Mouse (Mus musculus) liver, embryonic 14.5 days (tissue): ENCODE results near the gene Muc1. TPM values are rescaled to one million over a fixed set of nuclear protein-coding genes. Genes with fewer than 3 reads are reported as not detected.
A peak's percentile ranks its signal among the peaks of the same experiment; 100 is the strongest.

ENCODE experiments used
- ATAC-seq: fragments of 200-750 bp; cut with Nextera tagmentation; 2 replicates; pipeline ENCODE4 v1.8.0; 2017; ENCODE audit warnings: moderate number of reproducible peaks, mild to moderate bottlenecking, moderate library complexity; ENCODE audit not compliant: insufficient read depth
- DNase-seq, 3 experiments: peaks; one replicate each; pipeline ENCODE4 v3.0.0-alpha.2; 2012 to 2013; ENCODE audit warnings: low read depth in 3 of 3, low spot score in 3 of 3
- H3K27ac ChIP-seq: fragments of 300-500 bp; sonication (generic); 2 replicates; pipeline ENCODE4 v1.5.1; 2014; ENCODE audit warnings: moderate library complexity, mild to moderate bottlenecking, control low read depth, inconsistent platforms
- H3K27me3 ChIP-seq: fragments of 300-500 bp; sonication (generic); 2 replicates; pipeline ENCODE4 v1.6.1; 2014; ENCODE audit warnings: mild to moderate bottlenecking, low read length, moderate library complexity; ENCODE audit not compliant: control insufficient read depth, insufficient read depth
- H3K36me3 ChIP-seq: fragments of 300-500 bp; sonication (generic); replicated peaks from 2 replicates; pipeline ENCODE4 v1.6.1; 2014; ENCODE audit warnings: low read depth; ENCODE audit not compliant: control insufficient read depth, insufficient read depth
- H3K4me1 ChIP-seq, 2 experiments: fragments of 200-500 bp in 1 of 2; fragments of 300-500 bp in 1 of 2; sonication (generic) in 1 of 2; replicated peaks; 2 replicates each; pipeline ENCODE4 v1.6.1; 2012 to 2014; ENCODE audit warnings: antibody characterized with exemption in 1 of 2, inconsistent platforms in 1 of 2, low read length in 1 of 2; ENCODE audit not compliant: control insufficient read depth in 2 of 2, insufficient read depth in 2 of 2
- H3K4me2 ChIP-seq: fragments of 300-500 bp; sonication (generic); 2 replicates; pipeline ENCODE4 v1.6.1; 2014; ENCODE audit warnings: low read depth, mild to moderate bottlenecking, control low read depth, moderate library complexity
- H3K4me3 ChIP-seq, 2 experiments: fragments of 200-500 bp in 1 of 2; fragments of 300-500 bp in 1 of 2; sonication (generic) in 1 of 2; 2 replicates each; pipeline ENCODE4 v1.5.1; 2012 to 2014; ENCODE audit warnings: low read depth in 2 of 2, low read length in 2 of 2, mild to moderate bottlenecking in 2 of 2, control low read depth in 1 of 2, inconsistent platforms in 1 of 2, moderate library complexity in 1 of 2; ENCODE audit not compliant: insufficient read depth in 1 of 2
- H3K9ac ChIP-seq: fragments of 300-500 bp; sonication (generic); replicated peaks from 2 replicates; pipeline ENCODE4 v1.6.1; 2014; ENCODE audit warnings: mild to moderate bottlenecking, control low read depth, moderate library complexity
- H3K9me3 ChIP-seq: fragments of 300-500 bp; sonication (generic); 2 replicates; pipeline ENCODE4 v1.6.1; 2016; ENCODE audit warnings: low read length, mixed read lengths; ENCODE audit not compliant: control insufficient read depth
- CTCF ChIP-seq: IDR thresholded peaks from 2 replicates; pipeline ENCODE4 v1.5.1; 2016; ENCODE audit warnings: antibody characterized with exemption, low read depth, control low read depth
- EP300 ChIP-seq: IDR thresholded peaks from 2 replicates; pipeline ENCODE4 v1.6.1; 2016; ENCODE audit warnings: antibody characterized with exemption, low read depth
- WGBS: fragments of 180-500 bp; shearing (Covaris S2); extraction: QIAGEN DNeasy Blood & Tissue Kit; methylation state at CpG from one replicate; pipeline ENCODE4 v1.1.7; 2014; ENCODE audit not compliant: insufficient replicate concordance; 5-methylcytosine and 5-hydroxymethylcytosine counted together
- microRNA counts: library from miRNA; unstranded; fragments of <30 nt; microRNA quantifications from one replicate; lab custom pipeline; 2016
- microRNA-seq: library from miRNA; unstranded; fragments of <30 nt; microRNA quantifications from one replicate; pipeline ENCODE4, GENCODE M21; 2016
- polyA plus RNA-seq, 2 experiments: library from polyadenylated mRNA; depleted of rRNA in 1 of 2; stranded (reverse) in 1 of 2; unstranded in 1 of 2; fragments of >200 nt; fragmentation: Nextera tagmentation in 1 of 2; extraction: Ambion mirVana in 1 of 2; gene quantifications; 2 replicates each; pipeline versions ENCODE4 v1.2.1 to v1.2.3; 2012 to 2014

Muc1 gene
- polyA plus RNA-seq, 2 experiments = 0.08 to 0.18 TPM

DNA sequence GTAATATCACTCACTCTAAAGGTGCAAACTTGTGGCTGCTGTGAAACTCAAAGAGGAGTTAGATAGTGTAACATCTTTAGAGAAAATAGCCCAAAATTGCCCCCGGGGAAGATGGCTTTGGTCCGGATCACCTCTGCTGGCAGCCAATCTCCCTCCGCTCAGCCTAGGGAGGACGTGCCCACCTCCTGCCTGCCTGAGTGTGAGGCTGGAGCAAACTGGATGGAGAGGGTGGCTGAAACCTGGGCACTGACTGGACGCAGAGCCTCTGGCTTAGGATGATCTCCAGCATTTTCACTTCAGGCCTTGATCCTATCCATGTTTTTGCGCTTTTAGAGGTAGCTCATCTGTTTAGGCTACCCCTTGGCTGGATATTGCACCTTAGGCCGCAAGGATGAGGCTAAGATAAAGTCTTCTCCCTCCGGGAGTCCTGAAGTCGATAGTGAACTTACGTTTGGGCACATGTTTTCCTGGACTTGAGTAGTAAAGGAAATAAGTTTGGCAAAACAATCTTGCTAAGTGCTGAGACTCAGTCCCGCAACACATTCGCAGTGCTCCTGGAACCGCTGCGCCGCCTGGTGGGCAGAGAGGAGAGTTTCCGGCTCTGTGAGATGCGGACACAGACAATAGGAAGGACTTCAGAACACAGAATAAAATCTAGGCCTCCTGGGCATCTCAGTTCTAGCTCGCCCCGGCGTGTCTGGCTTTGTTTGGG, 52.9 kb downstream of the Muc1 start:
- Histone ChIP-seq H3K27ac (no peak overlapping the region), H3K4me2 (peak overlapping the region; percentile 48), H3K27me3 (peaks cover 44% of the 10 kb centered on the region), H3K4me1 (no peaks in the 10 kb centered on the region), H3K9me3 (no peaks in the 10 kb centered on the region), H3K9ac (no peak overlapping the region), H3K4me3 (no peak overlapping the region; a peak in 1 of 4 replicates), H3K36me3 (no peaks in the 10 kb centered on the region)
- 12% methylated on average over 20 of the region's 20 CpGs for WGBS
- ATAC-seq = no peak; the same call in 1 of the 2 replicates
- peak in 2 of 3 experiments; percentile 30 to 58 for DNase-seq
- TF ChIP-seq EP300 (no peak), CTCF (peak; percentile 91)

DNA sequence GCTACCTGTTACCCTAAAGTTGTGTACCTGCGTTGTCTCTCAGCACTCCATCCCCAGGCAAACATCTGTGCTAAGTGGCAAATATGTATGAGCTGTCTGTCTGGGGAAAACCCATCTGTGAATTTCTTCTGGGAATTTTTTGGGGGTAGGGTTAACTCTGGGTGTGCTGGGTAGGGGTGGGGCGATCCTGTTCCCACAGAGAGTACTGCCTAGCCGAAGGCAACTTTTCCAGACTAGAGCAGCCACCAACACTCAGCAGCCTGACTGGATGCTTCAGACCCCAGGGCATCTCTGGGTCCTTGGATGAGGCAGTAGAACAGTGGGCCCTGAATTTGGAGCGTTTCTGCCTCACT, 53.4 kb downstream of the Muc1 start:
- Histone ChIP-seq H3K36me3 (no peaks in the 10 kb centered on the region), H3K9me3 (no peaks in the 10 kb centered on the region), H3K4me1 (no peaks in the 10 kb centered on the region), H3K4me2 (no peak overlapping the region), H3K27me3 (peaks cover 44% of the 10 kb centered on the region), H3K27ac (no peak overlapping the region), H3K4me3 (no peak overlapping the region), H3K9ac (no peak overlapping the region)
- WGBS = 21% methylated on average over 4 of the region's 4 CpGs
- ATAC-seq = no peak
- no peak for DNase-seq
- TF ChIP-seq EP300 (no peak), CTCF (no peak)

MicroRNA genes within 50 kb of the gene (microRNA counts, 519-probe panel; counts per million panel counts)
- microRNA mmu-miR-92b (lab: Ali Mortazavi, UCI) = 69.9 counts per million

Small RNA genes lying within 50 kb of the gene (microRNA-seq; reads per million reads assigned to microRNA genes)
- gene Mir92b = 14.4 reads per million, percentile 25 among the genes with 10 or more reads in this experiment

Other genes starting within 250 kb of the Muc1 start
- 4.1 and 5.2 TPM in 2 replicates for gene Rusc1, start 135.7 kb upstream of the Muc1 start, polyA plus RNA-seq (2012; rRNA removed)
- gene Rusc1, start 135.7 kb upstream of the Muc1 start, polyA plus RNA-seq (2014; fragmentation: Nextera tagmentation; extraction: Ambion mirVana) = 2.6 and 3.2 TPM in 2 replicates
- gene Gm43738, start 128.0 kb upstream of the Muc1 start, polyA plus RNA-seq (2012; rRNA removed) = 0.02 TPM in 1 of 2 replicates, not detected in the other
- gene Gm43738, start 128.0 kb upstream of the Muc1 start, polyA plus RNA-seq (2014; fragmentation: Nextera tagmentation; extraction: Ambion mirVana) = 0.04 TPM in 1 of 2 replicates, not detected in the other
- 126 and 131 TPM in 2 replicates for gene Fdps, start 127.1 kb upstream of the Muc1 start, polyA plus RNA-seq (2012; rRNA removed)
- 238 and 251 TPM in 2 replicates for gene Fdps, start 127.1 kb upstream of the Muc1 start, polyA plus RNA-seq (2014; fragmentation: Nextera tagmentation; extraction: Ambion mirVana)
- gene Pklr, start 92.9 kb upstream of the Muc1 start, polyA plus RNA-seq (2012; rRNA removed) = 132 and 143 TPM in 2 replicates
- gene Pklr, start 92.9 kb upstream of the Muc1 start, polyA plus RNA-seq (2014; fragmentation: Nextera tagmentation; extraction: Ambion mirVana) = 79.8 and 97.5 TPM in 2 replicates
- gene Hcn3, start 68.9 kb upstream of the Muc1 start, polyA plus RNA-seq (2012; rRNA removed) = 0.23 and 0.31 TPM in 2 replicates
- 0.55 and 0.56 TPM in 2 replicates for gene Hcn3, start 68.9 kb upstream of the Muc1 start, polyA plus RNA-seq (2014; fragmentation: Nextera tagmentation; extraction: Ambion mirVana)
- 26.1 and 28.8 TPM in 2 replicates for gene Clk2, start 64.3 kb upstream of the Muc1 start, polyA plus RNA-seq (2012; rRNA removed)
- gene Clk2, start 64.3 kb upstream of the Muc1 start, polyA plus RNA-seq (2014; fragmentation: Nextera tagmentation; extraction: Ambion mirVana) = 6.7 and 7.2 TPM in 2 replicates
- gene Scamp3, start 51.6 kb upstream of the Muc1 start, polyA plus RNA-seq (2012; rRNA removed) = 35.3 and 46.3 TPM in 2 replicates
- gene Scamp3, start 51.6 kb upstream of the Muc1 start, polyA plus RNA-seq (2014; fragmentation: Nextera tagmentation; extraction: Ambion mirVana) = 41.0 and 44.2 TPM in 2 replicates
- 3.6 and 3.9 TPM in 2 replicates for gene Fam189b, start 45.9 kb upstream of the Muc1 start, polyA plus RNA-seq (2012; rRNA removed)
- gene Fam189b, start 45.9 kb upstream of the Muc1 start, polyA plus RNA-seq (2014; fragmentation: Nextera tagmentation; extraction: Ambion mirVana) = 1.7 and 2.6 TPM in 2 replicates
- gene Gba, start 26.1 kb upstream of the Muc1 start, polyA plus RNA-seq (2012; rRNA removed) = 16.5 and 19.9 TPM in 2 replicates
- gene Gba, start 26.1 kb upstream of the Muc1 start, polyA plus RNA-seq (2014; fragmentation: Nextera tagmentation; extraction: Ambion mirVana) = 20.7 and 21.2 TPM in 2 replicates
- gene Thbs3, start 13.9 kb upstream of the Muc1 start, polyA plus RNA-seq (2012; rRNA removed) = 0.96 and 1.7 TPM in 2 replicates
- gene Thbs3, start 13.9 kb upstream of the Muc1 start, polyA plus RNA-seq (2014; fragmentation: Nextera tagmentation; extraction: Ambion mirVana) = 0.44 and 0.79 TPM in 2 replicates
- gene Mtx1, start 2.0 kb upstream of the Muc1 start, polyA plus RNA-seq (2012; rRNA removed) = 71.7 and 83.2 TPM in 2 replicates
- gene Mtx1, start 2.0 kb upstream of the Muc1 start, polyA plus RNA-seq (2014; fragmentation: Nextera tagmentation; extraction: Ambion mirVana) = 101 TPM in 2 replicates
- gene Krtcap2, start 16.9 kb downstream of the Muc1 start, polyA plus RNA-seq (2012; rRNA removed) = 26.3 and 26.4 TPM in 2 replicates
- 117 and 138 TPM in 2 replicates for gene Krtcap2, start 16.9 kb downstream of the Muc1 start, polyA plus RNA-seq (2014; fragmentation: Nextera tagmentation; extraction: Ambion mirVana)
- 0.29 and 0.41 TPM in 2 replicates for gene Trim46, start 17.3 kb downstream of the Muc1 start, polyA plus RNA-seq (2012; rRNA removed)
- 0.05 TPM in 1 of 2 replicates, not detected in the other for gene Trim46, start 17.3 kb downstream of the Muc1 start, polyA plus RNA-seq (2014; fragmentation: Nextera tagmentation; extraction: Ambion mirVana)
- 89.7 and 115 TPM in 2 replicates for gene Dpm3, start 30.3 kb downstream of the Muc1 start, polyA plus RNA-seq (2012; rRNA removed)
- gene Dpm3, start 30.3 kb downstream of the Muc1 start, polyA plus RNA-seq (2014; fragmentation: Nextera tagmentation; extraction: Ambion mirVana) = 64.3 and 65.8 TPM in 2 replicates
- gene Slc50a1, start 41.5 kb downstream of the Muc1 start, polyA plus RNA-seq (2012; rRNA removed) = 16.5 and 21.8 TPM in 2 replicates
- 17.3 and 18.7 TPM in 2 replicates for gene Slc50a1, start 41.5 kb downstream of the Muc1 start, polyA plus RNA-seq (2014; fragmentation: Nextera tagmentation; extraction: Ambion mirVana)
- 3.6 and 3.7 TPM in 2 replicates for gene Efna1, start 52.1 kb downstream of the Muc1 start, polyA plus RNA-seq (2012; rRNA removed)
- gene Efna1, start 52.1 kb downstream of the Muc1 start, polyA plus RNA-seq (2014; fragmentation: Nextera tagmentation; extraction: Ambion mirVana) = 2.9 TPM in 2 replicates
- 0.06 and 0.13 TPM in 2 replicates for gene Efna3, start 93.9 kb downstream of the Muc1 start, polyA plus RNA-seq (2012; rRNA removed)
- gene Efna3, start 93.9 kb downstream of the Muc1 start, polyA plus RNA-seq (2014; fragmentation: Nextera tagmentation; extraction: Ambion mirVana) = 0.05 and 0.08 TPM in 2 replicates
- 0.81 and 0.92 TPM in 2 replicates for gene Efna4, start 109.0 kb downstream of the Muc1 start, polyA plus RNA-seq (2012; rRNA removed)
- 0.62 and 0.78 TPM in 2 replicates for gene Efna4, start 109.0 kb downstream of the Muc1 start, polyA plus RNA-seq (2014; fragmentation: Nextera tagmentation; extraction: Ambion mirVana)
- 6.2 TPM in 2 replicates for gene Adam15, start 120.9 kb downstream of the Muc1 start, polyA plus RNA-seq (2012; rRNA removed)
- 4.0 and 4.9 TPM in 2 replicates for gene Adam15, start 120.9 kb downstream of the Muc1 start, polyA plus RNA-seq (2014; fragmentation: Nextera tagmentation; extraction: Ambion mirVana)
- 0.02 and 0.03 TPM in 2 replicates for gene Dcst2, start 132.9 kb downstream of the Muc1 start, polyA plus RNA-seq (2012; rRNA removed)
- gene Dcst2, start 132.9 kb downstream of the Muc1 start, polyA plus RNA-seq (2014; fragmentation: Nextera tagmentation; extraction: Ambion mirVana) = 0.04 TPM in 1 of 2 replicates, not detected in the other
- gene Dcst1, start 136.2 kb downstream of the Muc1 start, polyA plus RNA-seq (2012; rRNA removed) = 0.03 TPM in 1 of 2 replicates, not detected in the other
- not detected in 2 replicates for gene Dcst1, start 136.2 kb downstream of the Muc1 start, polyA plus RNA-seq (2014; fragmentation: Nextera tagmentation; extraction: Ambion mirVana)
- 5.4 and 6.9 TPM in 2 replicates for gene Zbtb7b, start 165.7 kb downstream of the Muc1 start, polyA plus RNA-seq (2012; rRNA removed)
- 0.95 and 1.2 TPM in 2 replicates for gene Zbtb7b, start 165.7 kb downstream of the Muc1 start, polyA plus RNA-seq (2014; fragmentation: Nextera tagmentation; extraction: Ambion mirVana)
- gene Lenep, start 173.7 kb downstream of the Muc1 start, polyA plus RNA-seq (2012; rRNA removed) = 0.75 and 0.76 TPM in 2 replicates
- gene Lenep, start 173.7 kb downstream of the Muc1 start, polyA plus RNA-seq (2014; fragmentation: Nextera tagmentation; extraction: Ambion mirVana) = not detected in 2 replicates
- gene Flad1, start 182.8 kb downstream of the Muc1 start, polyA plus RNA-seq (2012; rRNA removed) = 8.7 and 9.2 TPM in 2 replicates
- 13.0 and 13.2 TPM in 2 replicates for gene Flad1, start 182.8 kb downstream of the Muc1 start, polyA plus RNA-seq (2014; fragmentation: Nextera tagmentation; extraction: Ambion mirVana)
- 133 and 172 TPM in 2 replicates for gene Cks1b, start 189.3 kb downstream of the Muc1 start, polyA plus RNA-seq (2012; rRNA removed)
- 288 and 295 TPM in 2 replicates for gene Cks1b, start 189.3 kb downstream of the Muc1 start, polyA plus RNA-seq (2014; fragmentation: Nextera tagmentation; extraction: Ambion mirVana)
- gene Shc1, start 189.4 kb downstream of the Muc1 start, polyA plus RNA-seq (2012; rRNA removed) = 36.9 and 38.8 TPM in 2 replicates
- 27.5 and 30.6 TPM in 2 replicates for gene Shc1, start 189.4 kb downstream of the Muc1 start, polyA plus RNA-seq (2014; fragmentation: Nextera tagmentation; extraction: Ambion mirVana)
- 12.9 and 15.2 TPM in 2 replicates for gene Pygo2, start 201.2 kb downstream of the Muc1 start, polyA plus RNA-seq (2012; rRNA removed)
- gene Pygo2, start 201.2 kb downstream of the Muc1 start, polyA plus RNA-seq (2014; fragmentation: Nextera tagmentation; extraction: Ambion mirVana) = 8.4 and 10.7 TPM in 2 replicates
- gene Pbxip1, start 207.6 kb downstream of the Muc1 start, polyA plus RNA-seq (2012; rRNA removed) = 2.2 and 3.1 TPM in 2 replicates
- 2.8 and 3.3 TPM in 2 replicates for gene Pbxip1, start 207.6 kb downstream of the Muc1 start, polyA plus RNA-seq (2014; fragmentation: Nextera tagmentation; extraction: Ambion mirVana)
- gene Pmvk, start 225.5 kb downstream of the Muc1 start, polyA plus RNA-seq (2012; rRNA removed) = 23.4 and 32.2 TPM in 2 replicates
- gene Pmvk, start 225.5 kb downstream of the Muc1 start, polyA plus RNA-seq (2014; fragmentation: Nextera tagmentation; extraction: Ambion mirVana) = 32.1 and 36.5 TPM in 2 replicates